ENCODE assay signal across 8 mouse cellular contexts in genomic region chrX:11629906-11630305, GRCm38 (mm10).
DNase-seq lines count a peak whose midpoint lies in the region; ATAC-seq and TF ChIP-seq lines count a peak whose summit lies in the region.

No protein-coding gene starts in this region.

- no peaks in the 10 kb centered on the region for H3K9me3 ChIP-seq in heart, postnatal 0 days (replicated peaks; ENCODE audit: control insufficient read depth, low read length)
- H3K9me3 ChIP-seq in intestine, embryonic 15.5 days, result no peaks in the 10 kb centered on the region

- H3K4me1 ChIP-seq in heart, postnatal 0 days (ENCODE audit: control insufficient read depth, insufficient read depth), result no peaks in the 10 kb centered on the region
- H3K4me1 ChIP-seq in intestine, embryonic 15.5 days (replicated peaks), result no peaks in the 10 kb centered on the region

- no peak overlapping the region for H3K27ac ChIP-seq in heart, postnatal 0 days (ENCODE audit: low read depth)
- H3K27ac ChIP-seq in intestine, embryonic 15.5 days, result no peak overlapping the region

- no peak overlapping the region for H3K9ac ChIP-seq in heart, postnatal 0 days (replicated peaks; ENCODE audit: low read depth, low read length)
- no peak overlapping the region for H3K9ac ChIP-seq in intestine, embryonic 15.5 days

- H3K4me2 ChIP-seq in heart, postnatal 0 days (ENCODE audit: low read depth, low read length), result no peak overlapping the region
- no peak overlapping the region for H3K4me2 ChIP-seq in intestine, embryonic 15.5 days (replicated peaks)

- peak; percentile 56 for TF ChIP-seq CTCF in heart, postnatal 0 days (IDR thresholded peaks at IDR 0.05; ENCODE audit: low read depth)

- WGBS in heart, postnatal 0 days, result 57% methylated on average over 1 of the region's 1 CpGs
- 13% methylated on average over 1 of the region's 1 CpGs for WGBS in intestine, embryonic 15.5 days

- peak; percentile 17 for DNase-seq in heart, postnatal 0 days (ENCODE audit: low spot score)
- no peak for DNase-seq in heart, adult 11 months
- DNase-seq in A20 (ENCODE audit: low read depth, low spot score), result peak; percentile 25
- DNase-seq in adrenal gland, postnatal 14 days, result peak; percentile 56
- DNase-seq in gastrocnemius, postnatal 10 days, result peak; percentile 27
- DNase-seq in lung, postnatal 25 days (ENCODE audit: low spot score), result peak; percentile 32
- DNase-seq in left cerebral cortex, adult 18-20 months (ENCODE audit: low spot score in 2 of 2), result no peak

- no peaks in the 10 kb centered on the region for H3K36me3 ChIP-seq in heart, postnatal 0 days (replicated peaks; ENCODE audit: control insufficient read depth, insufficient read depth, low read length)
- H3K36me3 ChIP-seq in intestine, embryonic 15.5 days, result no peaks in the 10 kb centered on the region

- no peaks in the 10 kb centered on the region for H3K27me3 ChIP-seq in heart, postnatal 0 days (ENCODE audit: control insufficient read depth, insufficient read depth, low read length)
- H3K27me3 ChIP-seq in intestine, embryonic 15.5 days (replicated peaks), result peaks cover 4% of the 10 kb centered on the region; the same call in 1 of the 2 replicates

- no peak for ATAC-seq in heart, postnatal 0 days (ENCODE audit: insufficient read depth, low read depth)
- ATAC-seq in intestine, embryonic 15.5 days, result no peak

- TF ChIP-seq EP300 in heart, postnatal 0 days (IDR thresholded peaks at IDR 0.05; ENCODE audit: low read depth), result no peak

- H3K4me3 ChIP-seq in heart, postnatal 0 days (ENCODE audit: low read depth, low read length), result no peak overlapping the region
- no peak overlapping the region for H3K4me3 ChIP-seq in intestine, embryonic 15.5 days (replicated peaks)

Comparison
In these comparisons a context has a peak if more than half of its experiments do, and no peak if none do; other contexts are left out.
1. DNase-seq: peak in heart, postnatal 0 days (single experiment), A20 (single experiment), adrenal gland, postnatal 14 days (single experiment), gastrocnemius, postnatal 10 days (single experiment) and lung, postnatal 25 days (single experiment); none in heart, adult 11 months (single experiment) and left cerebral cortex, adult 18-20 months (0 of 2).